Mouse (Mus musculus) embryonic fibroblast, embryonic 13.5 days (primary cell): ENCODE measurements at regions not wholly inside any gene's neighbourhood (a gene's known extent, or its start where the extent isn't known, plus 50 kb on each side); places are given as distances from the start of the nearest gene placed in this dataset.
A peak's percentile ranks its signal among the peaks of the same experiment; 100 is the strongest.
"Not testable (repeated sequence)": the region's sequence is repeated elsewhere in the genome, so short reads cannot be mapped to it uniquely, and the experiment has no call there.

Source experiments
- H3K27ac ChIP-seq: 2 replicates; pipeline ENCODE4 v1.5.1; 2012; ENCODE audit warnings: low read length, control low read depth, inconsistent platforms; ENCODE audit not compliant: insufficient read depth
- H3K4me1 ChIP-seq: 2 replicates; pipeline ENCODE4 v1.6.1; 2011; ENCODE audit warnings: low read length; ENCODE audit not compliant: control insufficient read depth, insufficient read depth
- H3K4me3 ChIP-seq: 2 replicates; pipeline ENCODE4 v1.5.1; 2011; ENCODE audit warnings: mild to moderate bottlenecking, control low read depth, low read length; ENCODE audit not compliant: insufficient read depth
- CTCF ChIP-seq: IDR thresholded peaks from 2 replicates; pipeline ENCODE4 v1.5.1; 2011; ENCODE audit warnings: mild to moderate bottlenecking, control low read depth, low read length, moderate library complexity, borderline replicate concordance; ENCODE audit not compliant: insufficient read depth
- POLR2A ChIP-seq: IDR thresholded peaks from 2 replicates; pipeline ENCODE4 v1.6.1; 2011; ENCODE audit warnings: low read depth, mild to moderate bottlenecking, control low read depth, low read length, moderate library complexity

DNA sequence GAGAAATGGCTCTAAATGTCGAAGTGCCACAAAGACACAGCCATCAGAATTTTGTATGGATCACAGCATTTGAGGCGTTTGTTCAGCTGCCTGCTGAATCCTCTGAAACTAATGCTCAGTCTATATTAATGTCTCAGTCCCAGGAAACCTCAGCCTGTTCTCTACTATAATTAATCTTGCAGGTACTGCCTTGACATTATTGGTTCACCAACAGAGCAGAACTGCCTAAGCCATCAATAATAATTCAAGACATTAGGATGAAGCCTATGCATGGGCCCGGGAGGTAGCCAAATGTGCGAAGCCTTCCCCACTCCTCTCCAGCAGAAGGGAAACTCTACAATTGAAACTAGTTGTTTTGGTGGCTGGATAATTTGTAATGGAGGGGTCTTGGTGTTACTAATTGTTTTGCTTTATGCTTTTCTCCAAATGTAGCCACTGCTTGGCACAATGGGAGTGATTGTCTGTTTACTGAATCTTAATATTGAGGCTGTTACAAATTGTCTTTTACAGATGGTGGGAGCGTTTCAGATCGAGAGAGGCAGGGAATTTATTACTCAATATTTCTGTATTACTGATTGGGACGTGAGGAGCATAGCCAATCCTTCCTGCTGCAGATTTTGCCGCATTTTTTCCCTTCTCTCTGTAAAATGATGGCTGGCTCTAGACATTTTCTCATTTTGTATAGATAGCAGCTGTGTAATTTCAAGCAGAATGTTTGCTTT, 1243.3 kb upstream of the Nova1 start:
- no peak for TF ChIP-seq POLR2A
- TF ChIP-seq CTCF, result no peak
- H3K27ac ChIP-seq, result no peak overlapping the region
- no peaks in the 10 kb centered on the region for H3K4me1 ChIP-seq
- H3K4me3 ChIP-seq, result no peak overlapping the region

DNA sequence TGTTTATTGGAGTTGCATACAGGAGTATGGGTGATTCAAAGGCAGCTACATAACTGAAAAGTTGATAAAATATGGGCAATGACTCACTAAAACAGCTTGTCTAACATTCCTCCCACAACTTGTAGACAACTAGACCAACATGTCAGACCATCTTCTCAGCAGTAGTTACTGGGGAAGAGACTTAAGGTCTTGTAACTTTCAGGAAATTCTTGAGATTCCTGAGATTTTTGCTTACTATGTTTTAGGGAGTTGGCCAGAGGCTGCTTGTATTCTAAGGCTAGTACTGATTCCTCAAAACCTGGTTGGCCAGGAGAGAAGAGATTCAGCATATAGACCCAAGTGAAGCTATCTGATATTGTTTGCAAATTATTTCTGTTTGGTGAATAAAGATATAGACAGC, 1201.7 kb upstream of the Nova1 start:
- Histone ChIP-seq H3K4me3 (no peak overlapping the region), H3K27ac (peak overlapping the region; percentile 52; the same call in 1 of the 2 replicates), H3K4me1 (0 out of 2 replicates have a peak, but pooled peaks cover 4% of the 10 kb centered on the region)
- TF ChIP-seq POLR2A (no peak), CTCF (no peak)

DNA sequence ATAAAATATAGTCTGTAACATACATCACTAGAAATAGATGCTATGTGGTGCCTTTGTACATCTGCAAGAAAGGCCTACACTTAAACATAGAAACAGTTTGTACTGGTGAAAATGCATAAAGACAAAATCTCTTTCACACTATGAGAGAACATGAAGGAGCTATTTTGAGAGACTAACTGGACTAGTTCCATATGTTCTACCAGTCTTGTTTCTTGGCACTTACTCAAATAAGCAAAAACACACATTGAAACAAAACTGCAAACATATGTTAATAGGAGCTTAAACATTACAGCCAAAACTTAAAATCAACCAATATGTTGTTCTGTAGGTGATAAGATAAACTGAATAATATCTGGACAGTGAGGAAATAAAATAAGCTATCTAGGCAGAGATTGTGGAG, 1157.1 kb upstream of the Nova1 start:
- Histone ChIP-seq H3K27ac (no peak overlapping the region), H3K4me3 (no peak overlapping the region), H3K4me1 (no peaks in the 10 kb centered on the region)
- TF ChIP-seq CTCF (no peak), POLR2A (no peak)

DNA sequence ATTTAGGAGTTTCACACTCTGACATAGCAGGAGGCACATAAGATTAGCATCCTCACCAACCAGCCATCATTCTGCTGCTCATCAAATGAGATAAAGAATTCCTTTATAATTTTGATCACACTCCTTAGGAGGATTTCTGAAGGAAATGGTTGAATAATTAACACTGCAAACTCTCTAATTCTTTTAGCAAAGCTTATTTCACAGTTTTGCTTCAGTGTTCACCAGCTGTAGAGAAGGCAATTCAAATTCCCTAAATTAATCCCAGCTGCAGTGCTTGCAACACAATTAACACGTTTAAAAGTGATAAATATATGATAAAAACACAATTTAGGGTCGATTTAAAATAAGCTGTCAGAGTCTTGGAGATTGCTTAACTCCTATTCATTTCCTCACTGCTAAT, 1150.9 kb upstream of the Nova1 start:
- TF ChIP-seq CTCF, result no peak

DNA sequence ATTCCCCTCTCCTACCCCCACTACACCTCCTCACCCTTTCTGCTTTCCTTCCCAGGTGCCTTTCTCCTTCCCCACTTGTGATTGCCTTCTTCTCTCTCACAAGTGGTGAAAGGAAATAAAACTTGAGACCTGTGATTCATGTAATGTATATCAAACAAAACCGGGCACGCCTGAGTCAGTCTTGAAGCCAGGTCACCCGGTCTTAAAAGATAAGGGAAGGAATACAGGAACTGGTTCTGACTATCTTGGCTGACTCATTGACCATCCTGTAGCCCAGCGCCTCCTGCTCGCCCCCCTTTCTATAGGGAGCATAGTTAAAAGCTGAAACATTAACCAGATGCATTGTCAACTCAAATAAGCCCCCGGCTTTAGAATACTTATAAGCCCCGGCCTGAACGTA, 1135.6 kb upstream of the Nova1 start:
- no peak overlapping the region for H3K4me3 ChIP-seq
- H3K4me1 ChIP-seq, result no peaks in the 10 kb centered on the region
- no peak overlapping the region for H3K27ac ChIP-seq
- TF ChIP-seq CTCF, result no peak
- no peak for TF ChIP-seq POLR2A

More for the DNA sequence above, 1150.9 kb upstream of the Nova1 start:
- no peak overlapping the region for H3K4me3 ChIP-seq
- H3K27ac ChIP-seq, result no peak overlapping the region
- no peaks in the 10 kb centered on the region for H3K4me1 ChIP-seq

DNA sequence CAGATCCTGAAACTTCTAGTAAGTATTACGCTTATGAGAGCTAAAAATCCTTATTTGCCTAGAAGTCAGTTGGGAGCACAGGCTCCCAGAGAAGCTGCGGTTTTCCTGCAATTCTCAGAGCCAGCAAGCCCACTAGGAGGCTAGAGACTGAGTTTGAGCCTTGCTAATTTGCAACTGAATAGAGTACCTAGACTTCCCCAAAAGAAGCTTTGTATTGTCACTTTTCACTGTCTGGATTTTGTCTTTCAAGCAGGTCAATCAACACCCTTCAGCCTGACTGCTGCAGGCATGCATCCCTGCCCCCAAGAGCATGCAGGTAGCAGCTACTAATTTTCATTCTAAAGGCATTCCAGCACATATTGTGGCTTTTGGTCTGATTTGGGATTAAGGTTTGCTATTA, 1120.8 kb upstream of the Nova1 start:
- not testable (repeated sequence) for H3K4me1 ChIP-seq, H3K27ac ChIP-seq, H3K4me3 ChIP-seq

DNA sequence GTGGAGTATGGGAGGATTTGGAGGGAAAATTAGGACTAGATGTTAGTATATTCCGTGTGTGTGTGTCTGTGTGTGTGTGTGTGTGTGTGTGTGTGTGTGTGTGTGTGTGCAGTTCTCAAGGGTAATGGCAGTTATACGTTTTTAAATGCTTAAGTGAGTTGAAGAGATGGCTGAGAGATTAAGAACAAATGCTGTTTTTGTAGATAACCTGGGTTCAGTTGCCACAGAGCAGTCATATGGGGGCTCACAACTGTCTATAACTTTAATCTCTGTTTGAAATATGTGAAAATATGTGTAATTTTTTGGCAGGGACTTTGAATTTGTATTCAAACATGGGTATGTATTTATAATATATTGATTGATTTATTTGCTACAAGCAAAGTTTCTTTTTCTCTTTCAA, 1108.3 kb upstream of the Nova1 start:
- Histone ChIP-seq H3K4me3 (no peak overlapping the region), H3K27ac (no peak overlapping the region), H3K4me1 (no peaks in the 10 kb centered on the region)
- no peak for TF ChIP-seq POLR2A
- no peak for TF ChIP-seq CTCF
